Mouse (Mus musculus) heart, postnatal 0 days (tissue): ENCODE measurements at regions not wholly inside any gene's neighbourhood (a gene's known extent, or its start where the extent isn't known, plus 50 kb on each side); places are given as distances from the start of the nearest gene placed in this dataset.

Source experiments
- ATAC-seq: fragments of 200-750 bp; cut with Nextera tagmentation; 2 replicates; pipeline ENCODE4 v1.8.0; 2017; ENCODE audit warnings: low read depth, moderate number of reproducible peaks, moderate library complexity; ENCODE audit not compliant: insufficient read depth
- DNase-seq: peaks from one replicate; pipeline ENCODE4 v3.0.0-alpha.2; 2016; ENCODE audit warnings: low spot score
- H3K27ac ChIP-seq: fragments of 300-500 bp; sonication (generic); 2 replicates; pipeline ENCODE4 v1.5.1; 2014; ENCODE audit warnings: low read depth, mild to moderate bottlenecking
- H3K27me3 ChIP-seq: fragments of 300-500 bp; sonication (generic); 2 replicates; pipeline ENCODE4 v1.6.1; 2014; ENCODE audit warnings: low read length, mixed read lengths; ENCODE audit not compliant: control insufficient read depth, insufficient read depth
- H3K36me3 ChIP-seq: fragments of 300-500 bp; sonication (generic); replicated peaks from 2 replicates; pipeline ENCODE4 v1.6.1; 2014; ENCODE audit warnings: low read length, mixed read lengths; ENCODE audit not compliant: control insufficient read depth, insufficient read depth
- H3K4me1 ChIP-seq: fragments of 300-500 bp; sonication (generic); 2 replicates; pipeline ENCODE4 v1.6.1; 2014; ENCODE audit warnings: antibody characterized with exemption; ENCODE audit not compliant: control insufficient read depth, insufficient read depth
- H3K4me2 ChIP-seq: fragments of 300-500 bp; sonication (generic); 2 replicates; pipeline ENCODE4 v1.6.1; 2014; ENCODE audit warnings: low read depth, mild to moderate bottlenecking, low read length, moderate library complexity
- H3K4me3 ChIP-seq: fragments of 300-500 bp; sonication (generic); 2 replicates; pipeline ENCODE4 v1.5.1; 2014; ENCODE audit warnings: low read depth, low read length
- H3K9ac ChIP-seq: fragments of 300-500 bp; sonication (generic); replicated peaks from 2 replicates; pipeline ENCODE4 v1.6.1; 2014; ENCODE audit warnings: low read depth, low read length, mixed read lengths
- H3K9me3 ChIP-seq: fragments of 300-500 bp; sonication (generic); replicated peaks from 2 replicates; pipeline ENCODE4 v1.6.1; 2016; ENCODE audit warnings: low read length; ENCODE audit not compliant: control insufficient read depth
- CTCF ChIP-seq: IDR thresholded peaks from 2 replicates; pipeline ENCODE4 v1.5.1; 2016; ENCODE audit warnings: antibody characterized with exemption, control low read depth, low read depth
- EP300 ChIP-seq: IDR thresholded peaks from 2 replicates; pipeline ENCODE4 v1.6.1; 2016; ENCODE audit warnings: antibody characterized with exemption, low read depth
- WGBS: fragments of 180-500 bp; shearing (Covaris S2); extraction: QIAGEN DNeasy Blood & Tissue Kit; methylation state at CpG from one replicate; pipeline ENCODE4 v1.1.7; 2014; 5-methylcytosine and 5-hydroxymethylcytosine counted together

GRCm38 (mm10) chr10:47365016-47365538, 1787.4 kb downstream of the Hace1 start:
- no peak for ATAC-seq
- H3K36me3 ChIP-seq: no peaks in the 10 kb centered on the region
- WGBS: 81% methylated on average over 1 of the region's 1 CpGs
- no peak overlapping the region for H3K4me3 ChIP-seq
- no peak overlapping the region for H3K27ac ChIP-seq
- TF ChIP-seq EP300 (no peak), CTCF (no peak)
- H3K9ac ChIP-seq: no peak overlapping the region
- H3K9me3 ChIP-seq: no peaks in the 10 kb centered on the region
- H3K4me2 ChIP-seq: no peak overlapping the region
- H3K4me1 ChIP-seq: no peaks in the 10 kb centered on the region
- DNase-seq: no peak
- H3K27me3 ChIP-seq: no peaks in the 10 kb centered on the region

- DNase-seq (no peak), ATAC-seq (no peak)
- H3K4me2 ChIP-seq: no peak overlapping the region
- H3K9ac ChIP-seq: no peak overlapping the region
- WGBS: 47% methylated on average over 2 of the region's 2 CpGs
- no peaks in the 10 kb centered on the region for H3K9me3 ChIP-seq
- no peaks in the 10 kb centered on the region for H3K4me1 ChIP-seq
- no peaks in the 10 kb centered on the region for H3K27me3 ChIP-seq
- no peak overlapping the region for H3K4me3 ChIP-seq
- no peak overlapping the region for H3K27ac ChIP-seq
- TF ChIP-seq CTCF (no peak), EP300 (no peak)
- no peaks in the 10 kb centered on the region for H3K36me3 ChIP-seq
Measured at GRCm38 (mm10) chr10:47366804-47367203, 1789.2 kb downstream of the Hace1 start.

DNA sequence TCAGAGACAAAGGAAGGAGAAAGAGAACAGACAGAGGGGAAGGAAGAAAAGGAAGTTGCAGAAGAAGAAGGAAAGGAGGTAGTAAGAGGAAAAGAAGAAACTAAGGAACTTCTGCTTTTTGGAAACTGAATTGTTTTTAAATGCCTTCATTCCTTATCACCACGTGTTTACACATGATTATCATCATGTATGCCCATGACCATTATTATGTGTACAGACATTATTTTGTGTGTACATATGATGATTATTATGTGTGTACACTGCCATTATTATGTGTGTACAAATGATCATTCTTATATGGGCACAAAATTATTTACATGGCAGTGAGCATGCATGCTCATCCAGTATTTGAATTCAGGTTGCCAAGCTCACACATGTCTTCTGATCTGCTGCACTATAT, 1825.9 kb downstream of the Hace1 start:
- no peak overlapping the region for H3K9ac ChIP-seq
- no peak for ATAC-seq
- H3K27me3 ChIP-seq: no peaks in the 10 kb centered on the region
- no peak for DNase-seq
- no peak overlapping the region for H3K4me3 ChIP-seq
- TF ChIP-seq CTCF: no peak
- TF ChIP-seq EP300: no peak
- H3K4me1 ChIP-seq: no peaks in the 10 kb centered on the region
- H3K9me3 ChIP-seq: no peaks in the 10 kb centered on the region
- no peak overlapping the region for H3K27ac ChIP-seq
- H3K36me3 ChIP-seq: no peaks in the 10 kb centered on the region
- H3K4me2 ChIP-seq: no peak overlapping the region
- WGBS: 56% methylated on average over 1 of the region's 1 CpGs

- Histone ChIP-seq H3K27me3 (no peaks in the 10 kb centered on the region), H3K27ac (no peak overlapping the region), H3K36me3 (no peaks in the 10 kb centered on the region), H3K4me3 (no peak overlapping the region), H3K4me2 (no peak overlapping the region), H3K9me3 (no peaks in the 10 kb centered on the region), H3K9ac (no peak overlapping the region), H3K4me1 (peaks cover 6% of the 10 kb centered on the region; the same call in 1 of the 2 replicates)
- no peak for TF ChIP-seq CTCF
- TF ChIP-seq EP300: no peak
- peak; percentile 45 for DNase-seq
- WGBS: 23% methylated on average over 7 of the region's 7 CpGs
- peak; percentile 95 for ATAC-seq
Measured at GRCm38 (mm10) chr10:47426505-47426904, 1848.9 kb downstream of the Hace1 start.
